Mouse (Mus musculus) NIH3T3 (cell line): ENCODE data around the gene Zfp385c.
A peak's percentile ranks its signal among the peaks of the same experiment; 100 is the strongest.
"Not testable (repeated sequence)": the region's sequence is repeated elsewhere in the genome, so short reads cannot be mapped to it uniquely, and the experiment has no call there.

Experiments used
- DNase-seq: peaks from one replicate; pipeline ENCODE4 v3.0.0-alpha.2; 2012; ENCODE audit warnings: low read depth

Zfp385c gene

DNA sequence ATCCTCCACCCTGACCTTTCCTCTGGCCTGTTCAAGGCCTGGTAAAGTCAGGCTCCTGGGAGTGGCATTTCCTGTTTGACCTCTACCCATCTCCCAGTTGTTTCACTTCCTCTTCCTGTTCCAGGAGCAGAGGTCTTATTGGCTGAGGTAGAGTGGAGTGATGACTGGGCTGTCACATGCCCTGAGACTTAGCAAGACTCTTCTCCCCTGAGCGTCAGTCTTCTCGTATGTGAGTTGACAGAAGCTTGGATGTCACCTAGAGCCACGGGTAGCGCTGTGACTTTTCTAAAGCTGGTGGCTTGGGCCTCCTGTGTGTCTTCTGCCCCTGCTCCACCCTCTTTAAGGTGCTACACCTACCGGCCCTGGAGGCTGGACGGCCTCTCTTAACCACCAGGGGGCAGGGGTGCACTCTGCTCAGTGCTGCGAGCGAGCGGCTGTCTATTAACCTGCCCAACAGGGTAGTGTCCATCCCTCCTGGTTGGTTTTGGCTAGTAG lies 65.5 kb downstream of the Zfp385c start:
- peak; percentile 76 for DNase-seq

DNA sequence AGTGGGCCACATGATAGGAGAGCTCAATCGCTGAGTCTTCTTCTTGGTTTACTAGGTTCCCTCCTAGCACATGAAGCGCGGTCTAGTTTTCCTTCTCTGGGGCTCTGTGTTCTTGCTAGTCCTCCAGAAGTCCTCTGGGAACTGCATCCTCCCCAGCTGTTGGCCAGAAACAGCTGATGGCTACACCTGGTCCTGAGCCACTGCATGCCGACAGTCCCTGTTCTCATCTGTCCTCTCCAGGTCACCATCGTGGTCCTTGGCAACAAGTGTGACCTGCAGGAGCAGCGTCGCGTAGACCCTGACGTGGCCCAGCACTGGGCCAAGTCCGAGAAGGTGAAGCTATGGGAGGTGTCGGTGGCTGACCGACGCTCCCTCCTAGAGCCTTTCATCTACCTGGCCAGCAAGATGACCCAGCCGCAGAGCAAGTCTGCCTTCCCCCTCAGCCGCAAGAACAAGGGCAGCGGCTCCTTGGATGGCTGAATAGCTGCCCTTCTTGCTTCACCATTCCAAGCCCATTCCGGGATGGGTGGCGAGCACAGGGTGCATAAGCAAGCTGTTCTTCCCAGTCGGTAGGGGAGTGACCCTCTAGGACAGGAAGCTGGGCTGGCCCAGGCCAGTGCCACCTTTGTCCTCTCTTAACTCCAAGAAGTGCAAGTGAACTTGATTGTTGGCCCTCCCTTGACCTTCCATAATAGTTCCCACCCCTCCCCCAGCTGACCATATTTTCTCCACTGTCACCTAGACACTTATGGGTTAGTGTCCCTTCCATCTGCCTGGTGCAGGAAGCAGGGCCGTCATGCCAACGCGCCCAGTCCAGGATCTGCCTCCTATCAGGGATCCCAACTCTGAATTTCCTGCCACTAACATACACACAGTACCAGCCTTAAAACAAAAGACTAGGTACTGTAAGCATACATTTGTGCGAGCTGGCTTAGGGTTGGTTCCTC lies 66.2 kb downstream of the Zfp385c start:
- no peak for DNase-seq

GRCm38 (mm10) chr11:100623867-100624266 lies 68.4 kb downstream of the Zfp385c start:
- DNase-seq, result peak; percentile 49

DNA sequence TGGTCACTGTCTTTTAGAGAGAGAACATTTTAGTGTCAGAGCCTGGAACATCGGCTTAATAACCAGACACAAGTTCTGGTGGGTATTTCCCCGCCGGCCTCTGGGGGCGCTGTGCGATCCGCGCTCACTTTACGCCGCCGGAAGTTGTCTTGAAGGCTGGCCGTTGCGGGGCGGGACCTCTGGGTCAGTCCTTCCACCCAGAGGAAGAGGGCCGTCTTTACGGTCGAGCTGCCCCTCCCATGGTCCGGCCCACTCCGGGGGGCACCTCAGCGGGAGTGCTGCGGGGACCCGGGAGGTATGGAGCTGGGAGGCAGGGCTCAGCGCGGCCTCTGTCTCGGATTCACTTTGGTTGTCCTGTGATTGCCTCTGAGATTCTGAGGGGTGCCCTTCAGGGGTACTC lies 69.5 kb downstream of the Zfp385c start:
- peak; percentile 96 for DNase-seq

- no peak for DNase-seq
Observed at GRCm38 (mm10) chr11:100619982-100620381, 72.3 kb downstream of the Zfp385c start, which contains the start of gene Dnajc7. Gene Dnajc7 (minus strand): TSS chr11:100620168.

DNA sequence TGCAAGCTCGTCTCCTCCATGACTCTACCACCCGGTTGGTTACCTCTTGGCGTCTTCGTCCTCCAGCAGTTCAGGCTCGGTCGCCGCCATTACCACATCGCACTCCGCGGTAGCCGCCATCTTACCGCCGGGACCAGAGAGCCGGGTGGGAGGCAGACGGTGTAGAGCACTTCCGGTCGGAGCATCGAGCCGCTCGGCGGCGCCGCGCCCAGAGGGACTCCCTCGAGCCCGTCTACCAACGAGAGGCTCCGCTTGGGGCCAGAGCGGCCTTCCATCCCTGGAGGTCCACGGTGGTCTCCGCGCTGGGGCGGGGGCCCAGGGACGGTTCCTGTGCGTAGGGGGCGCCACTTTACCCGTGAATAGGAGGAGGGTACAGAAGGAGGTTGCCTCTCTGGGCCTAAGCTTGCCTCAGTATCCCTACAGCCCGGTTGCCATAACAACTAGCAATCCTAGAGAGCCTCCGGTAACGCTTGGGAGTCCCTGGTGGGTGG lies 72.7 kb downstream of the Zfp385c start:
- DNase-seq, result peak; percentile 98

DNA sequence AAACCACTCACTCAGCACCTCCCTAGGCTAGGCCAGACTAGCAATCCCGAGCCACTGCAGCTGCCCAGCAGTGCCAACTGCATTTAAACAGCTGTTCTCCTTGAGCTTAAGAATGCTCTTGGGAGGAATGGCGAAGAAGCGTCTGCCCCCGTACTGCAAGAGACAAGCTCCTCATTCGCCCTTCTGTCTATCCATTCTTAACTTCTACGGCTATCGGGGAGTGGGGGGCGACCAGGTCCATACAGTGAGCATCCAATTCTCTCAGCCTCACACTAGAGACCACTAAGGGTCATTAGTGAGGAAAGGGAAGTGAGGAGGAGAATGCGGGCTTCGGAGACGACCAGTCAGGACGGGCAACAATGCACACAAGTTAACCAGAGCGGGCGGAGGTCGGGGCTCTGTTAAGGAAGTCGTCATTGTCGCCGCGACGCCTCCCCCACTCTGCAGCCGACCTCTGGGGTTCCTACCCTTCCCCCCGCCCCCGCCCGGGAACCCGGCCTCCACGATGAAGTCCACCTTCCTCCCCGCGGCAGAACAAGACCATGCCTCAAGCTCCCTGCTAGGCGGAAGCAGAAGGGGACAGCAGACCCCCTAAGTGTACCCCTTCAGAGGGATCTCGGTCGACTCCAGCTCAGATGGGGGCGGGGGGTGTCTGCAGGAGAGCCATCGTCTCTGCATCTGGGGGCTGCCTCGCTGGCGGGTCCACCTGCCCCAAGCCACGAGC lies 73.3 kb downstream of the Zfp385c start, which contains the start of gene Nkiras2:
TSS of gene Nkiras2 (plus strand) at position 484 of the 724 bp plus-strand sequence.
- peak; percentile 62 for DNase-seq

- DNase-seq, result no peak
Observed at GRCm38 (mm10) chr11:100617480-100617879, 74.8 kb downstream of the Zfp385c start.

DNA sequence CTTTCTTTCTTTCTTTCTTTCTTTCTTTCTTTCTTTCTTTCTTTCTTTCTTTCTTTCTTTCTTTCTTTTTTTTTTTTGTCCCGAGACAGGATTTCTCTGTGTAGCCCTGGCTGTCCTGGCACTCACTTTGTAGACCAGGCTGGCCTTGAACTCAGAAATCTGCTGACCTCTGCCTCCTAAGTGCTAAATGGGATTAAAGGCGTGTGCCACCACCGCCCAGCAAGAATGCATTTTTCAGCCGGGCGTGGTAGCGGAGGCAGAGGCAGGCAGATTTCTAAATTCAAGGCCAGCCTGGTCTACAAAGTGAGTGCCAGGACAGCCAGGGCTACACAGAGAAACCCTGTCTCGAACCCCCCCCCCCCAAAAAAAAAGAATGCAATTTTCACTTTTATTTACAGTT lies 75.4 kb downstream of the Zfp385c start:
- DNase-seq, result not testable (repeated sequence)

DNA sequence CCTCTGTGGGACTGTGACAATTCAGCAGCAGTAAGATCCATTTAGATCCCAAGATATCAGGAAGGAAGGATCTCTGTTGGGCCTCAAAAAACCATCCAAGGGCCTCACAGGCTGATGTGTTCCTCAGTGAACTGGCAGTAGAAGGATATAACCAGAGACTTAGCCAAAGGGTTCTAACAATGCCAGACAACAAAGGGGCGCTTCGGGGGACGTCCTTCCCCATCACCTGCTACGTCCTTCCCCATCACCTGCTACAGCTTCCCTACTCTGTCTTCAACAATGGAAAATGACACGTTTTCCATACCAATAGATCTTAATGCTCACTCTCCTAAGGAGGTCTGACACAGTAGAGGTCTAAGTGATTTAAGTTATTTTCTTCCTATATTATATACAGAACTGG lies 75.9 kb downstream of the Zfp385c start:
- DNase-seq, result no peak

DNA sequence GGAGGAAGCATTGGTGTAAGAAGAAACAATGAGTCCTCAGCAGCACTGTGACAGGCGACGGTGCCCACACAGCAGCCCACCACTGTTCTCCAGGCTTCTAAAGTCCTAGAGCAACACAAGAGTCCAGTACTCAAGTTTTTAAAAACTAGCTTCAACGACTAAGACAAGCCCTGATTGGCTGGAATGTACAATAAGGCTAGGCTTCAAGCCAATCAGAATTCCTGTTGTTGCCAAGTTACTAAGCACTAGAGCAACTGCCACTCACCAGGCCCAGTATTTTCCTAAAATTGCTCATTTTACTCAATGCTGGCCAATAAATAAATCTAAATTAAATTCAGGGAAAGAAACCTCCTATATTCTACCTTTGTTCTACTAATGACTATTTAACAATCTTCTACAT lies 79.0 kb downstream of the Zfp385c start:
- DNase-seq, result peak; percentile 71

- DNase-seq, result no peak
Observed at GRCm38 (mm10) chr11:100611627-100612026, 80.6 kb downstream of the Zfp385c start.

DNA sequence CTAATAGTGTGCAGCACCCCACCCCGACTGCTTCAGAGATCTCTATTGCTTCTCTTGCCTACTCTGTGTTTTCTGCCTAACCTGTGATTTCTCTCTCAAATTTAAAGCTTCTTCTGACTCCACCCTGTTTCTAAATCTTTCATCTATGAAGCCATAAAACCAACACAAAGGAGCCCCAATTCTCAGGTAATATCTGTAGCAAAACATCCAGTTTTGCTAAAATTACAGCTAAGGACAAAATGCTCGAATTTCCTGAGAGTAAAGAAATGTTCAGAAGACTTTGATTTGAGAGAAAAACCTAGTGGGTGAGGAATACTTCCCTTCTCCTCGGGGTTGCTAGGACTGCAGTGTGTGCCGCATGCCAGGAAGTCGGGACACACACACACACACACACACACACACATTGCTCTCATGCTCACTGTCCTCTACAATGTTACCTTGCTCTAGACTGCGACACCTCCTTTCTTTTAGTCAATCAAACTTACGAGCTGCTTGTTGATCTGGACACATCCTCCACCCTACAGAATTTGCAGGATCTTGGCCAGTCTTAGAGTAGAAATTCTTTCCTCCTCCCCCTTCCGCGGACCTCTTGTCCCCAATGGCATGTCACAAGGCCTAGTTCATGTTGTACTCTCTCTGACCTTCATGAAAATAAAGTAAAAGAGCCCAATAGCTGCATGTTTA lies 82.1 kb downstream of the Zfp385c start:
- DNase-seq, result no peak

DNA sequence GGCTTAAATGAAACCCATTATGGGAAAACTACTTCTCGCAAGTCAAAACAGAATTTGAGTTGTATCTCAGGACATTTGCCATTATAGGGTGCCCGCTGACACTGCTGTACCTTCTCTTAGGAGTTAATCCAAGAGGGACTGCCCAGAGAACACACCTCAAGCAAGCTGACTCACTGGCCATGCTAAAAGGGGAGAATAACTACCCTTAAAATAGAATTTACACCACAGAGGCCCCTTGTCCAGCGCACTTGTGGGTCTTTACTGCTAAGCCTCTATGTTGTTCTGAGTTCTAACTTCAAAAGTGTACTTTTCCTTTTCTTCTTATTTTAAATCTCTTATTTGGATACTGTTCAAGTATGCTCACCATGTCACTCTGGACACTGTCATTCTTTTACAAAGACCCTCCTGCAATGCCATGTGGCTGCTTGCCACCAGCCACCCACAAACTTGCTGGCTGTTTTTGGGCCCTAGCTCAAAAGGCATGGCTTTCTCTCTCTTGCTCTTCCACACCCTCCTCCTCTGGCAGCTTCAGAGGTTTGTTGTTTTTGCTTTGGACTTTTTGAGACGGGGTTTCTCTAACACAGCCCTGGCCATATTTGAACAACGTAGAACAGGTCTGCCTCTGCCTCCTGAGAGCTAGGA lies 82.8 kb downstream of the Zfp385c start:
- DNase-seq, result no peak

DNA sequence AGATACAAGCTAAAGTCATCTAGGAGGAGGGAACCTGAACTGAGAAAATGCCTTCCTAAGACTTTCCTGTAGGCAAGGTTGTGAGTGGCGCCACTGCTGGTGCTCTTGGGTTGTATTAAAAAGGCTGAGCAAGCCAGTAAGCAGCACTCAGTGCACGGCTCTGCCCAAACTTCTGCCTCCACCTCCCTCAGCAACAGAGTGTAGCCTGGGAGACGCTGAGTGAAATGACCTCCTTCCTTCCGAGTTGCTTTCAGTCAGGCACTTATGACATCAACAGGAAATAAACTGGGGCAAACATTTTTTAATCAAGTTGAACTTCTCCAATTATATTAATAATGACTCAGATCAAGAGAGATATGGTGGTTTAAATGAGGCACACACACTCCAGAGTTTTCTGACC lies 83.5 kb downstream of the Zfp385c start:
- no peak for DNase-seq

DNA sequence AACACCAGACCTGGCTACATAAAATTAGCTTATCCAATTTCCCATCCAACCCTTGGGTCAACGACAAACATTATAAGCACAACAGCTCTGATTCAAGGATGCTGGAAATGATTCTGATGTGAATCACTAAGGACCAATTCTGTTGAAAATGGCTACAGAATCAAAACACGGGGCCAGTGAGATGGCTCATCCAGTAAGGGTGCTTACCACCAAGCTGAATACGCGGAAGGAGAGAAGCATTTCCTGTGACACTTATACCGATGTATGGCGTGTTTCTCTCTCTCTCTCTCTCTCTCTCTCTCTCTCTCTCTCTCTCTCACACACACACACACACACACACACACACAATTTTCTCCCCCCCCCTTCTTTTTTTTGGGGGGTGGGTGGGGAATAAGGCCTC lies 85.1 kb downstream of the Zfp385c start:
- no peak for DNase-seq

DNA sequence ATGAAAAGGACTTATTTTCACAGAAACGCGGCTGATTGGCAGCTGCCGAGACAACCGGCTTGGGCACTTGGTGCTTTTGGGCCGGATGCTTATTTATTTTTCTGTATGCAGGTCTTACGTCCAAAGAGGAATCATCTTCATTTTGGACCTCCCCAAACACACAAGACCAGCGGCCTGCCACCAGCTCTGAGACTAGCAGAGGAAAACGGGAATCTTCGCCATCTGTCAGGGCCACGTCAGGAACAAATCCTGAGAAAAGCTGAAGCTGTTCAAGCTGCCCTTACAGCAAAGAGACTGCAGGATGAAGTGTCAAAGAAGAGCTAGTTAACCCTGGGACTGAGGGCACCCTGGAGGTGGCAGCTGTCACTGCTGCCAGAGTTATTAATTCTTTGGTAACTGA lies 86.8 kb downstream of the Zfp385c start:
- DNase-seq, result no peak

DNA sequence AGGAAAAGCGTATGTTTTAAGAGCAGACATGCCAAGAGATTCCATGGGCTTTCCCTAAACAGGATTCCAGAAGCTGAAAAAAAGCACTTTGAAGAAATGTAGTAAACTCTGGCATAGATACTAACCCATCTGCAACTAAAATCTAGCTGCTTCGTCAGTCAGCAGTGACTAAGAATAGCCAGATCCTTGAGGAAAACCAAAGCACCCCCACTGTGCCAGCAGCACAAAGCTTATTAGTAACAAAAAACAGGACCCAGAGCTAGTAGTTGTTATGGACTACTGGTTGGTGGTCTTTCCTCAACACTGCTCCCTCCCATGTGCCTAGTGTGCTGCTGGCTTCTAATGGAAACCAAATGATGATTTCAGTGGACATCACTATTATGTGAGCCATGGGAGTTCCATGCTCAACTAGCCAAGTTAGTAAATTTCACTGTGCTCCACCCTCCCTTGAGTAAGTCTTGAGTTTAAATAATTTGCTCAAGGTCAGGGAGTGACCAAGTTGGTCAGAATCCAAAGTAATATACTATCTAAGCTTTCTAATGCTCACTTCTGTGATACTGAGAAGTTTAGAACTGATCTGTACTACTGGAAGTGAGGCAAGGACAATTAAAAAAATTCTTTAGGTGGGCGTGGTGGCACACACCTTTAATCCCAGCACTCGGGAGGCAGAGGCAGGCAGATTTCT lies 87.8 kb downstream of the Zfp385c start:
- peak; percentile 48 for DNase-seq

DNA sequence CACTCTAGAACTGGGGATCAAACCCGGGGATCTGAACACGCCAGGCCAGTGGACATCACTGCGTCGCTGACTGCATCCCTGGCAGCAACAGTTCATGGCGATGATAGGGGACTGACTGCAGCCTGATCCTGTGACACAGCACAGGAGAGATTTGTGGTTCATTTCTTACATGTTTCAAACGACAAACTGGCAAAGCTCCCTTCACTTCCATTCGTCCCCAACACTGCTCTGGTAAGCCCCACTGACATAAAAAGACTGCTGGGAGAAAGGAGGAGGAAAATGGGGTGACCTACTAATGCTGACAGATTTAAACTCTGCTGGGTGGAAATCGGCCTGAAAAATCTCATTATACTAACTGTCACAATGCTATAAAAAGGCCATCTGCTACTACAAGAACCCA lies 88.4 kb downstream of the Zfp385c start:
- no peak for DNase-seq

- no peak for DNase-seq
Observed at GRCm38 (mm10) chr11:100603155-100603554, 89.1 kb downstream of the Zfp385c start.

- DNase-seq, result no peak
Observed at GRCm38 (mm10) chr11:100601372-100601771, 90.9 kb downstream of the Zfp385c start.
